Mouse (Mus musculus) embryonic stem cell, embryonic (primary cell): ENCODE measurements around the gene Hspb3.

Experiments used
- CTCF ChIA-PET, 4 experiments: fragments of 300-600 bp in 2 of 4; fragments of 350-600 bp in 2 of 4; sonication (Branson Sonifier 250); formaldehyde crosslinking; loops; one replicate each; lab custom pipeline; 2022; ENCODE audit warnings: inconsistent platforms in 2 of 4; lab: Charles Lee
- POLR2A ChIA-PET, 4 experiments: fragments of 300-600 bp in 2 of 4; fragments of 350-600 bp in 2 of 4; sonication (Branson Sonifier 250); formaldehyde crosslinking; loops; one replicate each; lab custom pipeline; 2022; ENCODE audit warnings: antibody characterized with exemption in 4 of 4, inconsistent platforms in 1 of 4; lab: Charles Lee

Hspb3 gene

DNA sequence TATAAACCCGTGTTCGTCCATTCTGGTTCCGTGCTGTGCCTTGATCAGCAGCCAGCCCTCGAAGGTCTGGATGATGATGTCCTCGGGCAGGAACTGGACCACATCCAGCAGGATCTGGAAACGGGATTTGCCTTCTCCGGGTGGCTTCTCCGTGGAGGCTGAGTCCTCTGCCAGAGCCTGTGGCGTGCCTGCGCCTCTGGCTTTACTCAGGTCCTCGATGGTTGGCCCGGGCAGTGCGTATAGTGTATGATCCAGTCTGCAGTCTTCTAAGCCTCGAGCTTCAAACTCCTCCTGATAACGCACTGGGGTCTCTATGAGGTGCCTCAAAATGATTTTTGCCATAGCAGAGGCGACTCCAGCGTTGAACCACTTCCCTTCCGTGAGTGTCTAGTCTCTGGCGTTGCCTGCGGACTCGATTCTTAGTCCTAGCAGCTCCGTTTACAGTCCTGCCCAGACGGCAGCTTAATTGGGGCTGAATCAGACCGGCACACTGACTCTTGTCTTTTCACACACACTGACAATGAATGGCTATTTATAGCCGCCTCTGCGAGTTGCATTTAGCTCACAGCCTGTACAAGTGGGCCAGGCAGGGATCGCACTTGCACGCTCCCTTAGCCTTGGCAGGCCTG is at the start of gene Hspb3:
Hspb3 (minus strand) TSS at position 526 of the 629 bp plus-strand sequence.
- POLR2A ChIA-PET, result interaction anchor here in 3 of 4 experiments (0.5 to 1.6 kb wide), 5 partner anchors 10 to 131 kb away, joined by 3 to 5 read pairs (median 3); partner anchors contain the start of gene Arl15 (in 1 of the 3)
- CTCF ChIA-PET, result interaction anchor here in 2 of 4 experiments (1.2 to 1.5 kb wide), 3 partner anchors 30 to 396 kb away, joined by 3 to 7 read pairs (median 3); no protein-coding TSS in a partner anchor

DNA sequence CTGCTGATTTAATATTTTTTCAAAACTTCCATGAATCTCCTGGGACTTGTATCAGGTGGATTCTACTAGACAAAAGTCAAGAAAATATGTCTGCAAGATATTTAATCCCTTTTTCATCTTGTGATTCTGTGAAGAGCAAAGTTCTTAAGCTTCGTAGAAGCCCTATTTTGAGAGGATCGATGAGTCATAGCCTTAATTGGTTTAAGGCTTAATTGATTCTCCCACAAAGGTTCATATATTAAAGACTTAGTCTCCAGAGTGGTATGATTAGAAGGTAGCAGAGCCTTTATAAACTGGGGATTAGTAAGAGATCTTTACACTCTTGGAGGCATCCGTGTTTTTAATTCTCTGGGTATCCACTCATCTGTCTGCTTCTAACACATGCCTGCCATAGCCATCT is 49.7 kb upstream of the Hspb3 start:
- ChIA-PET CTCF (no interaction called here), POLR2A (interaction anchor here in 1 of 4 experiments (1.6 kb wide), 1 partner anchor 9 kb away, joined by 4 read pairs; no protein-coding TSS in a partner anchor)

DNA sequence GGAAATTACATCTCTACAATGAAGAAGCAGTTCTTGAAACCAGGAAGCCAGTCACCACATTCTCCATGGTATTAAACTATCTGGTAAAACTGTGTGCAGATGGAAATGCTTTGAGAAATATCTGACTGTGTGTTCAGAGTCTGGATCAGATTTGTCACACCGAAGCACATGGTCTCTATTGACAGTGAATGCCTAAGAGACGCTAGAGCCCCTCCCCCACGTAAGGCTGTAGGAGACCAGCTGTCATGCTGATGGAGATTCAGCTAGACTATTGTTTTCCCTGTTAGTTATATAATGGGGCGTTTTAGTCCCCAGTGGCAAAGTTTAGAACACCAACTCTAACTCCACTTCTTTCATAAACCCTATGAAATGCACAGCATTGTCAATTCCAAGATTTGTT is 42.7 kb upstream of the Hspb3 start:
- POLR2A ChIA-PET, result interaction anchor here in 2 of 4 experiments (0.9 to 1.8 kb wide), 3 partner anchors 10 to 88 kb away, joined by 3 to 4 read pairs (median 3); partner anchors contain the start of gene Arl15 (in 1 of the 2)
- CTCF ChIA-PET, result interaction anchor here in 3 of 4 experiments (1.3 to 1.5 kb wide), 3 partner anchors 13 to 160 kb away, joined by 3 to 5 read pairs (median 4); no protein-coding TSS in a partner anchor

DNA sequence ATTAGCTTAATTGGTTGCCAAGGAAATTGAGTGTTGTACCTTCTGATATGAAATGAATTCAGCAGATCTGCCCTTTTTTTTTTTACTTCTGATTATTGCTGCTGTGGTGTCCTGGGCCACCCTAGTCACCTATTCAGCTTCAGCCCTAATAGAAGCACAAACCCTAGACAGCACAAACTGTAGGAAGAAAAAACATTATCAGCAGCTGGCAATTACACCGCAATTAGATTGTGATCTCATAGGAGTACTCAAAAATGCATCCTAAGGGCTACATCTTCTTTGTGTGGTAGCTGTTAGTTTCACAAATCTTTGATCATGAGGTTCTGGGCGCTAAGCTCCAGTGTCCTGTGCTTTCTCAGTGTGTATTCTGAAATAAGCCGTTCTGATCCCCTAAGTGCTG is 37.7 kb upstream of the Hspb3 start:
- ChIA-PET CTCF (interaction anchor here (0.6 to 2.5 kb wide), 5 partner anchors 9 to 625 kb away, joined by 4 to 7 read pairs (median 5); no protein-coding TSS in a partner anchor), POLR2A (interaction anchor here in 2 of 4 experiments (0.6 to 2.1 kb wide), 2 partner anchors 10 to 11 kb away, joined by 3 to 5 read pairs; no protein-coding TSS in a partner anchor)

DNA sequence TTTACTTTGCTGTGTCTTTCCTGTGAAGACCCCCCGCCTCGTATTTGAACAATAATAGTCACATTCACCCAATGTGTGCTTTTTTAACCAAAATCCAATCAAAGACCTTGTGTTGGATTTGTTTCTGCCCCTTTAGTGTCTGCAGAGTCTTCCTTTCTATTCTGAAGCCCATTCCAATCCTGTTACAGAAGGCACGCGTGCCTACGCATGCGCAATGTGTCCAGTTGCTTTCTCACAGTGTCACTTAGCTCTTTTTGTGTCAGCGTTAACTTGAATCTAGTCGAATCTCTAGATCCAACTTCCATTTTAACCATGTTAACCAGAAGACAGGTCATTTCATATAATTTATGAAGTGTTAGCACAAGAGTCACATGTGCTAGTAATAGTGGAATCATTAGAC is 36.5 kb upstream of the Hspb3 start:
- ChIA-PET POLR2A (interaction anchor here in 2 of 4 experiments (1.2 to 1.7 kb wide), 2 partner anchors 63 to 95 kb away, joined by 4 to 5 read pairs; partner anchors contain the start of gene Arl15 (in 1 of the 2)), CTCF (interaction anchor here in 2 of 4 experiments (1.3 to 2.1 kb wide), 2 partner anchors 165 to 166 kb away, joined by 4 to 7 read pairs; no protein-coding TSS in a partner anchor)

DNA sequence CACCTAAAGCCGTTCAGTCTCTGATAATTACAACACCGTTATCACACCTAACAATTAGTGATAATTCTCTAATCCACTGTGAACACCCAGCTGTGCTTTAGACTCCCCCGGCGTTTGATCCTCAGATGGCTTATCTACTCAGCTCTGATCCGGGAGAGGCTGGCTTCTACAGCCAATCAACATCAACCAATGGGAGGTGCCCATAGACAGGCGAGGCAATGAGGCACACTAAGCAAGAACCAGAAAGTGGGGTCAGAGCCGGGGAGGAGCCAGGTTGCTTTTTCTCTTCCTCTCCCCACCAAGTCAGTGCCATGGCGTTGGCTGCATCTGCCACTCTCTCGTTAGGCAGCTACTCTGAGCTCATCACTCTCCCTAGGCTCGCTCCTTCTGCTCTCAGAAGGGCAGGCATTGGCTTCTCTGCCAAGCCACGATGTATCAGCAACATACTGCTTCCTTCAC is 36.0 kb upstream of the Hspb3 start:
- ChIA-PET CTCF (interaction anchor here in 2 of 4 experiments (1.3 to 2.1 kb wide), 2 partner anchors 165 to 166 kb away, joined by 4 to 7 read pairs; no protein-coding TSS in a partner anchor), POLR2A (interaction anchor here in 2 of 4 experiments (0.5 to 1.7 kb wide), 4 partner anchors 57 to 181 kb away, joined by 3 to 5 read pairs (median 4); partner anchors contain the start of gene Arl15 (in 1 of the 2))

DNA sequence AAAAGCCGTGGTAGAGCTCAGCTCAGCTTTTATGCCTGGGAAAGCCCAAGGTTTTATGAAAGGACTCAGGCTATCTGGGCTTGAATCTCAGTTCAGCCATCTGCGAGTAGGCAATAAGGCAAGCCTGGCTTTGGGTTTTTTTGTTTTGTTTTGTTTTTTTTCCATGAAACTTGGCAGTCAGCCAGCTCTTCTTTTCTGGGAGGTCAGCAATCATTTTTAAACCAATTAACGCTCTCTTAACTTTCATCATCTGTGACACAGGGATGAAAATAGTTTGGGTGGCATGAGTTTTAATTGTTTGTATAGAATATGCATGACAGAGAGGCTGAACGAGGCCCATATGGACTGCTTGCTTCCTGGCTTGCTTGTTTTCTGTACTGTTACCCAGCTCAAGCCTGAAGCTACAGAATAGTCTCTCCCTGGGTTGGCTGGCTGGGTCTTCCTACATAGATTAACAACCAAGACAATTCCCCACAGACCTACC is 33.4 kb upstream of the Hspb3 start:
- ChIA-PET CTCF (interaction anchor here in 1 of 4 experiments (0.9 kb wide), 1 partner anchor 168 kb away, joined by 4 read pairs; no protein-coding TSS in a partner anchor), POLR2A (interaction anchor here in 1 of 4 experiments (1.5 kb wide), 1 partner anchor 97 kb away, joined by 4 read pairs; the partner anchor contains the start of gene Arl15)

DNA sequence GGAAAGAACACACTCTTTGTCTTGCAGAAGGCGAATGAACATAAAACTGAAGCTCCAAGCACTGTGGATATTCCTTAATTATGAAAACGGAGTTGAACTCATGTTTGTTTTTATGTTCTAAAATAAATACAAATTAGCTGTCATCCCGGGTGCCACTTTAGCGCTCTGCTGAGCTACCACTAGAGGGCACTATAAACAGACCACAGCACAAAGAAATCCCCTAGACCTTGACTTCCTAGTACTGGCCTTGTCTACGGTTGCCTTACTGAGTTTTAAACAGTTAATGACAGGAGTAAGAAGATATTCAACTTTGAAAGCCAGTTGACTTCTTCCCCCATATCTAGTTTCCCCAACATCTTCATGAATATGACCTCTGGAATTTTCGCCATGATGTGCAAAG is 29.9 kb upstream of the Hspb3 start:
- POLR2A ChIA-PET, result interaction anchor here in 3 of 4 experiments (0.6 to 1.5 kb wide), 10 partner anchors 10 to 172 kb away, joined by 3 to 7 read pairs (median 3); partner anchors contain the start of gene Arl15 (in 2 of the 3)
- CTCF ChIA-PET, result interaction anchor here (0.5 to 3.7 kb wide), 22 partner anchors 9 to 914 kb away, joined by 3 to 33 read pairs (median 3); partner anchors contain the start of gene Hspb3 (in 1 of the 4)

DNA sequence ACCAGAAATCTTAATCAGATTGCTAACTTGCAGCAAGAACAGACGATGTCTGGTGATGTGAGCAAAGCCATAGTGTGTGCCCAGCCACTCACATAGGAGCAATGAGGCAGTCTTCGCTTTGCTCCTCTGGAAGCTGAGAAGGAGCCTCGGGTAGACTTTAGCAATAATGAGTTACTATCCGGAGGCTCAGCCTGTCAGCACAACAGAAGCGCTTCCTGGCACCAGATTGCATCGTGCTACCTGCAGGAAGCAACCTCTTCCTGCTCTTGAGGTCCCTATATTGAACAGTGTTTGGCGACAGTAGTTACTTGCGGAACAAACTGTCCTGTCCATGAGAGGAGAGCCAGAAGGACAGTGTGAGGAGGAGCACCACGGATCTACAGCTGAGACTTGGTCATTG is 28.2 kb upstream of the Hspb3 start:
- CTCF ChIA-PET, result interaction anchor here in 2 of 4 experiments (1.6 to 3.7 kb wide), 3 partner anchors 11 to 174 kb away, joined by 6 to 33 read pairs (median 7); no protein-coding TSS in a partner anchor
- POLR2A ChIA-PET, result interaction anchor here in 1 of 4 experiments (0.7 kb wide), 1 partner anchor 34 kb away, joined by 3 read pairs; no protein-coding TSS in a partner anchor

DNA sequence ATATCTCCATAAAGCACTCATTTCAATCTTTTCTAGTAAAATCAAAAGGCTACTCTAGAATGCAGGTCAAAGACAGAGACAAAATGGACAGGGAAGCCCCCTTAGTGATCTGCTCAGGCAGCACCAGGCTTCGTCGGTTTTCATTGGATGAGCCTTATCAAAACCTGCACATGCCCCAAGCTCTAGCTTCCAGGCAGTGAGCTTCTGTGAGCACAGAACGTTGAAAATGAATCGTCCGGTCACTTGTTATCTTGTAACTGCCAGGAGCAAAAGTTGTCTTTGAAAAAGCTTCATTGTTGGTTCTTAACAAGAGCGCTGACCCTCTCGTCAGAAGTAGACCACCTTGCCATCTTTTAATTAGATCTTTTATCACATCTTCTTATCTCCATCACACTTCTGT is 26.4 kb upstream of the Hspb3 start:
- ChIA-PET CTCF (interaction anchor here in 2 of 4 experiments (0.6 to 1.4 kb wide), 2 partner anchors 176 to 1273 kb away, joined by 3 to 4 read pairs; no protein-coding TSS in a partner anchor), POLR2A (interaction anchor here in 1 of 4 experiments (1.3 kb wide), 1 partner anchor 105 kb away, joined by 4 read pairs; the partner anchor contains the start of gene Arl15)

DNA sequence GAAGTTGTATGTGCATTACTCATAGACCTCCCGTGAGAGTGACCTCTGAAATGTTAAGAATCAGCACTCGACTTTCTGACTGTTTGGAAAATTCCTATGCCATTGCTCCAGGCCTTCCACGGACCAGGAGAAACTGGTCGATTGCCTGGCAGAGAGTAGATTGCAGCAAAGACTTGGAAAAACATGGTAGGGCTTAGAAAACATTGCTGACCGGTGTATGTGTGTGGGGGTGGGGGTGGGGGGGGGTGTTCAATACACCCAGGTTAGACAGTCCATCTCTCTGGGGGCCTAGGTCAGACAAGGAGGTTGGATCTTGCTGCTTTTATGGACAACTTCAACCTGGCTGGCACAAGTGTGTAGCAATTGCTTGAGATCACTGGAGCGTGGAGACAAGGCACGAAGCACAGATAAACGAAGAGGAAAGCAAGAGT is 23.2 kb upstream of the Hspb3 start:
- CTCF ChIA-PET, result no interaction called here
- POLR2A ChIA-PET, result interaction anchor here in 2 of 4 experiments (0.6 to 1.1 kb wide), 4 partner anchors 39 to 792 kb away, joined by 3 to 4 read pairs (median 4); partner anchors contain the start of gene Arl15 (in 1 of the 2)

DNA sequence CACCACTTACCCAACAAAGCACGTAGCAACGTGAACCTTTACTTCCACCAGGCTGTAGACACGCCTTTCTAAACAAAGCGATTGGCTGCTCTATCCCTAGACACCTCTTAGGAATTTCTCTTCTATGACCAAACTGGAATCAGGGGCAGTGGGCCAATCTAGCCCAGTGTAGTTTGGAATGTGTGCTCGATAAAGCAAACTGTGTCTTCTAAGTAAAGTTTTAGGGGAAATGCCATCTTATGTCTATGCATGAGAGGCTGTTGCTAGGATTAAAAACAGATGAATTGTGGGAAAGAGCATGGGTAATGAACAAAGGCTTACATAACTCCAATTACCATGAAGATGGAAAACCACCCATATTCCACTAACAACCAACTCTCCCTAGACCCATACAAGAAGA is 19.3 kb upstream of the Hspb3 start:
- ChIA-PET CTCF (interaction anchor here in 1 of 4 experiments (2.7 kb wide), 1 partner anchor 183 kb away, joined by 9 read pairs; no protein-coding TSS in a partner anchor), POLR2A (no interaction called here)

DNA sequence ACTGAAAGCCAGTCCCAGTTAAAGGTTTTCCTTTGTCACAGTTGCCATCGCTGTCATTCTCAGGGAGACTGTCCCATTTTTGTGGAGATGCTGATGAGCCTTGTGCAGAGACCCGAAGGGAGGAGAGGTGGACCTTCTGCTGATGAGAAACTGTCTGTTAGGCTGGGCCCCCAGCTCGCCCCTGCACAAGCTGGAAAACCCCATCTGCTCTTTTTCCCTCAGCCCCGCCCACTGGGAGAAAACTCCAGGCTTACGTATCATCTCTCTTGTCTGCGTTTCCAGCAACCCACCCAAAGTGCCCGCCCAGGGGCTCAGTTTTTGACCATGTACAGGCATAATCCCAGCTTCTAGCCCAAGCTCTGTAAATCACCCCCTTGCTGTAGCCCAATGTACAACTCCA is 17.2 kb upstream of the Hspb3 start:
- CTCF ChIA-PET, result interaction anchor here in 1 of 4 experiments (1.0 to 2.7 kb wide), 2 partner anchors 13 to 185 kb away, joined by 3 to 9 read pairs; no protein-coding TSS in a partner anchor

DNA sequence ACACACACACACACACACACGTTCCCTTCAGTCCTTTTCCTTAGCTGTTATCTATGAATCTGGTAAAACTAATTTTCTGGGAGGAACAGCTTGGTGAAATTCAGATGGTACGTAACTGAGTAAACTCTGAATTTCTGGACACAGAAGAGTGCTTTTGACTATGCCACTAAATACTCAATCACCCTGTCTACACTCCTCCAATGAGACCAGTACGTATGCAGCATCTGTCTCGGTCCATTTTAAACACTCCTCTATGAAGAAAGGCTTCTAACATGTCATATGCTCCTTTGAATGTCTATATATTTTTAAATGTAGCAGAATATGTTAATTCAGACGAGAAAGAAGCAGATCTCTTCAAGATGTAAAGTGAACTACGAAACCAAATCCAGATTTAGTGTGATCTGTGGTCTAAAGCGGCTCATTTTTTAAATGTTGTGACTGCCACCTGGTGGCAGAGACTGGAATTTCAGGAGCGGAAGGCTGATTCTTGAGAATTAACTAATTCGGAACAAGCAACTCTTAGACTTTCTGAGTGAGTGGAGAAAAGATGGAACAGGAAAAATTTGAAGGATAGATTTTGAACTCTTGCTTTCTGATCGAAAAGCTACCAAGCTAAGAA is 6.1 kb upstream of the Hspb3 start:
- ChIA-PET CTCF (interaction anchor here (0.7 to 1.6 kb wide), 9 partner anchors 29 to 403 kb away, joined by 3 to 7 read pairs (median 4); no protein-coding TSS in a partner anchor), POLR2A (interaction anchor here in 1 of 4 experiments (1.0 to 1.1 kb wide), 2 partner anchors 8 to 9 kb away, joined by 3 to 6 read pairs; no protein-coding TSS in a partner anchor)

More for the DNA sequence above, 17.2 kb upstream of the Hspb3 start:
- POLR2A ChIA-PET, result interaction anchor here in 2 of 4 experiments (0.7 to 1.3 kb wide), 2 partner anchors 14 to 17 kb away, joined by 3 to 5 read pairs; partner anchors contain the start of gene Hspb3 (in 1 of the 2)

DNA sequence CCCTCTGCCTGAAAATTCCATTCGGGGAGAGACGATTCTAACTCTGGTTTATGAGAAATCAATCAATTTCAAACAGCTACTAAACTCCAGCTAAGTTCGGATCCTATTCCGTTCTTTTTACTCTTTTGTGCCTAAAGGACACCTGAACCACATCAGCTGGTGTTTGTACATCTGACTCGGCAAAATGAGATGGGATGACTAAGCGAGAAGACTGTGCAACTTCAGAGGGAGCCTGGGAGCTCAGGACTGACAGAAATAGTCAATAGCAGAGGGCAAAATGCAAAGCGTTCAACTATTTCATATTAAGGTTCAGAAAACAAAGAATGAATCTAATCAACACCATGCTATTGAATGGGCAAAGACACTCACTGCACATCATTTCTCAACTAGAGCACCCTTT is 407 bp upstream of the Hspb3 start:
- POLR2A ChIA-PET, result interaction anchor here in 3 of 4 experiments (0.5 to 1.6 kb wide), 4 partner anchors 9 to 130 kb away, joined by 3 to 5 read pairs (median 3); partner anchors contain the start of gene Arl15 (in 1 of the 3)

DNA sequence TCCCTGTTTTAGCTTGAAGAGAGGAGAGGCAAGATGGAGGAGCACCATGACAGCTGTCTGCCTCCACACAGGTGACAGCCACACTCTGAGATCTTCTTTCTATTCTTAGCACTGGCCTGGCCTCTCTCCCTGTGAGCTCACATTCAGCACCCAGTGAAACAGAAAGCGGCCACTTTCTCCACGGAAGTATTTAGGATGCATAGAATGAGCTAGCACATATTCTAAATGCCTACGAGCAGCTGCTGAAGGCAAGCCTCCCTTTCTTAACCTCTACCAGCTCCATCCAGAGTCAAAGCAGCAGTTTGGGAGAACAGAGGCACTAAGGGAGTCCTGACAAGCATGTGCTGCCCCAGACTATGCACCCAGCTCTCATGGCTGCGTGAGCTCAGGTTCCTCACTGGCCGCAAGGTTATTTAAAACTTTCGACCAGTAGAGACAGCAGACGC is 1.6 kb downstream of the Hspb3 start:
- ChIA-PET POLR2A (interaction anchor here in 2 of 4 experiments (0.6 to 1.7 kb wide), 6 partner anchors 9 to 401 kb away, joined by 3 to 6 read pairs (median 3); no protein-coding TSS in a partner anchor), CTCF (interaction anchor here in 3 of 4 experiments (0.5 to 1.5 kb wide), 8 partner anchors 20 to 487 kb away, joined by 3 to 15 read pairs (median 4); no protein-coding TSS in a partner anchor)

More for the DNA sequence above, 407 bp upstream of the Hspb3 start:
- CTCF ChIA-PET, result interaction anchor here in 2 of 4 experiments (1.2 to 1.5 kb wide), 3 partner anchors 29 to 397 kb away, joined by 3 to 7 read pairs (median 3); no protein-coding TSS in a partner anchor
